Mouse (Mus musculus) MEL (cell line): Measurements from ENCODE around the gene Ciao2a. TPM values are rescaled to one million over a fixed set of nuclear protein-coding genes. Genes with fewer than 3 reads are reported as not detected.

Source experiments
- DNase-seq: peaks from one replicate; pipeline ENCODE4 v3.0.0; 2011; ENCODE audit warnings: low read depth, low spot score
- H3K27ac ChIP-seq: 2 replicates; pipeline ENCODE4 v1.5.1; 2012; ENCODE audit warnings: low read depth, mild to moderate bottlenecking, control low read depth, low read length, moderate library complexity; ENCODE audit not compliant: control insufficient read depth
- H3K27me3 ChIP-seq, 2 experiments: fragments of 150-350 bp in 1 of 2; sonication (generic) in 1 of 2; 2 replicates each; pipeline ENCODE4 v1.6.1; 2012; ENCODE audit warnings: low read length in 2 of 2, mild to moderate bottlenecking in 2 of 2, improper control_type of control experiment in 1 of 2, moderate library complexity in 1 of 2; ENCODE audit not compliant: insufficient read depth in 2 of 2, control insufficient read depth in 1 of 2
- H3K36me3 ChIP-seq, 2 experiments: 2 replicates each; pipeline ENCODE4 v1.6.1; 2012 to 2014; ENCODE audit warnings: low read length in 2 of 2, improper control_type of control experiment in 1 of 2, inconsistent platforms in 1 of 2, mild to moderate bottlenecking in 1 of 2; ENCODE audit not compliant: insufficient read depth in 2 of 2, control insufficient read depth in 1 of 2
- H3K4me1 ChIP-seq, 2 experiments: fragments of 150-350 bp in 1 of 2; sonication (generic) in 1 of 2; 2 replicates each; pipeline ENCODE4 v1.6.1; 2012; ENCODE audit warnings: low read length in 2 of 2, improper control_type of control experiment in 1 of 2, mild to moderate bottlenecking in 1 of 2; ENCODE audit not compliant: insufficient read depth in 2 of 2, control insufficient read depth in 1 of 2
- H3K4me3 ChIP-seq, 2 experiments: fragments of 150-350 bp in 1 of 2; sonication (generic) in 1 of 2; 2 replicates each; pipeline ENCODE4 v1.5.1; 2012; ENCODE audit warnings: low read depth in 2 of 2, low read length in 2 of 2, mild to moderate bottlenecking in 2 of 2, moderate library complexity in 2 of 2, control low read depth in 1 of 2, improper control_type of control experiment in 1 of 2; ENCODE audit not compliant: control insufficient read depth in 1 of 2, insufficient read depth in 1 of 2
- H3K79me2 ChIP-seq: 2 replicates; pipeline ENCODE4 v1.6.1; 2012; ENCODE audit warnings: mild to moderate bottlenecking, low read length, moderate library complexity; ENCODE audit not compliant: control insufficient read depth, poor library complexity, insufficient read depth
- H3K9ac ChIP-seq: 2 replicates; pipeline ENCODE4 v1.6.1; 2012; ENCODE audit warnings: low read depth, mild to moderate bottlenecking, control low read depth, low read length, moderate library complexity; ENCODE audit not compliant: control insufficient read depth, poor library complexity, severe bottlenecking
- H3K9me3 ChIP-seq: fragments of 150-350 bp; sonication (generic); replicated peaks from 2 replicates; pipeline ENCODE4 v1.6.1; 2012; ENCODE audit warnings: mild to moderate bottlenecking, low read length, improper control_type of control experiment, moderate library complexity; ENCODE audit not compliant: insufficient read depth
- BHLHE40 ChIP-seq: IDR thresholded peaks from 2 replicates; pipeline ENCODE4 v1.6.1; 2012; ENCODE audit warnings: low read depth, mild to moderate bottlenecking, inconsistent platforms, low read length, improper control_type of control experiment, borderline replicate concordance
- CHD2 ChIP-seq: IDR thresholded peaks from 2 replicates; pipeline ENCODE4 v1.6.1; 2011; ENCODE audit warnings: low read length, improper control_type of control experiment
- E2F4 ChIP-seq: IDR thresholded peaks from 2 replicates; pipeline ENCODE4 v1.6.1; 2011; ENCODE audit warnings: low read depth, low read length, improper control_type of control experiment, borderline replicate concordance
- ETS1 ChIP-seq: IDR thresholded peaks from 2 replicates; pipeline ENCODE4 v1.6.1; 2012; ENCODE audit warnings: low read depth, mild to moderate bottlenecking, inconsistent platforms, low read length, improper control_type of control experiment, moderate library complexity
- GABPA ChIP-seq: IDR thresholded peaks from 2 replicates; pipeline ENCODE4 v1.6.1; 2012; ENCODE audit warnings: low read depth, mild to moderate bottlenecking, inconsistent platforms, low read length, improper control_type of control experiment, moderate library complexity
- GATA1 ChIP-seq: IDR thresholded peaks from 2 replicates; pipeline ENCODE4 v1.6.1; 2011; ENCODE audit warnings: low read depth, low read length, improper control_type of control experiment
- HCFC1 ChIP-seq: IDR thresholded peaks from 2 replicates; pipeline ENCODE4 v1.6.1; 2012; ENCODE audit warnings: low read depth, mild to moderate bottlenecking, inconsistent platforms, low read length, improper control_type of control experiment, moderate library complexity
- KAT2A ChIP-seq: conservative IDR thresholded peaks from 2 replicates; pipeline ENCODE4 v1.6.1; 2012; ENCODE audit warnings: low read depth, low read length, improper control_type of control experiment, inconsistent platforms
- MAZ ChIP-seq: IDR thresholded peaks from 2 replicates; pipeline ENCODE4 v1.6.1; 2012; ENCODE audit warnings: low read depth, mild to moderate bottlenecking, inconsistent platforms, low read length, improper control_type of control experiment
- MXI1 ChIP-seq: IDR thresholded peaks from 2 replicates; pipeline ENCODE4 v1.6.1; 2011; ENCODE audit warnings: mild to moderate bottlenecking, low read depth, low read length, improper control_type of control experiment
- MYB ChIP-seq: IDR thresholded peaks from 2 replicates; pipeline ENCODE4 v1.6.1; 2011; ENCODE audit warnings: mild to moderate bottlenecking, low read depth, low read length, improper control_type of control experiment
- MYC ChIP-seq: IDR thresholded peaks from 2 replicates; pipeline ENCODE4 v1.6.1; 2011; ENCODE audit warnings: low read depth, mild to moderate bottlenecking, low read length, improper control_type of control experiment, moderate library complexity
- NRF1 ChIP-seq: IDR thresholded peaks from 2 replicates; pipeline ENCODE4 v1.6.1; 2014; ENCODE audit warnings: low read depth, mild to moderate bottlenecking, inconsistent platforms, low read length, improper control_type of control experiment, moderate library complexity; ENCODE audit not compliant: poor library complexity, insufficient read depth, severe bottlenecking
- POLR2A ChIP-seq, 2 experiments: IDR thresholded peaks; 2 replicates each; pipeline ENCODE4 v1.6.1; 2011 to 2012; ENCODE audit warnings: low read length in 2 of 2, mild to moderate bottlenecking in 2 of 2, control low read depth in 1 of 2, improper control_type of control experiment in 1 of 2, low read depth in 1 of 2, moderate library complexity in 1 of 2; ENCODE audit not compliant: control insufficient read depth in 1 of 2, insufficient read depth in 1 of 2, poor library complexity in 1 of 2
- RAD21 ChIP-seq: IDR thresholded peaks from 2 replicates; pipeline ENCODE4 v1.6.1; 2011; ENCODE audit warnings: mild to moderate bottlenecking, low read depth, low read length, improper control_type of control experiment
- RCOR1 ChIP-seq: IDR thresholded peaks from 2 replicates; pipeline ENCODE4 v1.6.1; 2012; ENCODE audit warnings: low read depth, mild to moderate bottlenecking, inconsistent platforms, low read length, improper control_type of control experiment
- SMC3 ChIP-seq: IDR thresholded peaks from 2 replicates; pipeline ENCODE4 v1.6.1; 2011; ENCODE audit warnings: low read depth, low read length, improper control_type of control experiment
- TBP ChIP-seq: IDR thresholded peaks from 2 replicates; pipeline ENCODE4 v1.8.0; 2011; ENCODE audit warnings: low read depth, low read length, improper control_type of control experiment
- TCF12 ChIP-seq: IDR thresholded peaks from 2 replicates; pipeline ENCODE4 v1.6.1; 2014; ENCODE audit warnings: low read depth, mild to moderate bottlenecking, inconsistent platforms, low read length, improper control_type of control experiment, moderate library complexity
- USF2 ChIP-seq, 2 experiments: IDR thresholded peaks; 2 replicates each; pipeline ENCODE4 v1.6.1; 2011 to 2012; ENCODE audit warnings: improper control_type of control experiment in 2 of 2, low read length in 2 of 2, borderline replicate concordance in 1 of 2, inconsistent platforms in 1 of 2, low read depth in 1 of 2, mild to moderate bottlenecking in 1 of 2; ENCODE audit not compliant: insufficient read depth in 1 of 2
- ZC3H11A ChIP-seq: IDR thresholded peaks from 2 replicates; pipeline ENCODE4 v1.6.1; 2012; ENCODE audit warnings: low read depth, mild to moderate bottlenecking, inconsistent platforms, low read length, improper control_type of control experiment
- ZKSCAN1 ChIP-seq: IDR thresholded peaks from 2 replicates; pipeline ENCODE4 v1.6.1; 2012; ENCODE audit warnings: low read depth, mild to moderate bottlenecking, inconsistent platforms, low read length, improper control_type of control experiment, moderate library complexity
- ZMIZ1 ChIP-seq: IDR thresholded peaks from 2 replicates; pipeline ENCODE4 v1.6.1; 2012; ENCODE audit warnings: low read depth, mild to moderate bottlenecking, inconsistent platforms, low read length, improper control_type of control experiment, moderate library complexity
- polyA plus RNA-seq, 2 experiments: library from polyadenylated mRNA; stranded (reverse) in 1 of 2; unstranded in 1 of 2; fragments of >175 nt in 1 of 2; fragments of >200 nt in 1 of 2; gene quantifications; 2 replicates each; pipeline versions ENCODE4 v1.2.1 to v1.2.4; 2012; ENCODE audit warnings: low replicate concordance in 2 of 2, low read depth in 1 of 2; ENCODE audit not compliant: insufficient read length in 2 of 2, insufficient read depth in 1 of 2, missing spikeins in 1 of 2
- total RNA-seq: library from RNA; depleted of rRNA; stranded (reverse); fragments of 300-350 nt; gene quantifications from 2 replicates; pipeline ENCODE4 v1.2.3, GENCODE M21; 2012

The Ciao2a gene
- total and polyA plus RNA-seq, 3 experiments, result 88.1 to 121 TPM; not detected in 1

DNA sequence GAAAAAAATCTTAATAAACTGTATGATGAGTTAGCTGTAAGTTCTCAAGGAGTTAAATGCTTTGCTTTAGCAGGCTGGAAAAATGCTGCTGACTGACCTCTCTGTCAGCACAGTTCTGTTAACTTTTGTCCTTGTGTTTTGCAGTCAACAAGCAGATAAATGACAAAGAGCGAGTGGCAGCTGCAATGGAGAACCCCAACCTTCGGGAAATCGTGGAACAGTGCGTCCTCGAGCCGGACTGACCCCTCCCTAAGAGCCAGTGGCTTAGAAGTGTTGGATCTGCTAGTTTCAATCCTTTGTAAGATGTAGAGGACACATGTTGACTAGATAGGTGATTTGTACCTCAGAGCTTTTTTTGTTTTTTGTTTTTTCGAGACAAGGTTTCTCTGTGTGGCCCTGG, 11.8 kb downstream of the Ciao2a start:
- no peak for DNase-seq
- no peaks in the 10 kb centered on the region for H3K79me2 ChIP-seq
- TF ChIP-seq MAZ (no peak), ZKSCAN1 (no peak), USF2 (IDR thresholded peaks at IDR 0.05; ENCODE audit: borderline replicate concordance in 1 of 2, insufficient read depth in 1 of 2, low read depth in 1 of 2, low read length in 2 of 2) (no peak), CHD2 (no peak), BHLHE40 (no peak), NRF1 (no peak), ETS1 (no peak), GABPA (no peak), MXI1 (no peak), ZMIZ1 (no peak), GATA1 (no peak), RAD21 (no peak), E2F4 (no peak), TCF12 (no peak), RCOR1 (no peak), HCFC1 (no peak), MYC (no peak), POLR2A (IDR thresholded peaks at IDR 0.05; ENCODE audit: control insufficient read depth in 1 of 2, insufficient read depth in 1 of 2, low read depth in 1 of 2, low read length in 2 of 2, poor library complexity in 1 of 2) (no peak)
- no peaks in the 10 kb centered on the region for H3K9me3 ChIP-seq
- H3K4me3 ChIP-seq, result no peak overlapping the region
- H3K27me3 ChIP-seq, result no peaks in the 10 kb centered on the region
- H3K36me3 ChIP-seq, result peaks cover 0 to 21% of the 10 kb centered on the region in 2 experiments; a peak in 2 of 4 replicates
- no peak overlapping the region for H3K9ac ChIP-seq
- no peak overlapping the region for H3K27ac ChIP-seq
- no peaks in the 10 kb centered on the region for H3K4me1 ChIP-seq

DNA sequence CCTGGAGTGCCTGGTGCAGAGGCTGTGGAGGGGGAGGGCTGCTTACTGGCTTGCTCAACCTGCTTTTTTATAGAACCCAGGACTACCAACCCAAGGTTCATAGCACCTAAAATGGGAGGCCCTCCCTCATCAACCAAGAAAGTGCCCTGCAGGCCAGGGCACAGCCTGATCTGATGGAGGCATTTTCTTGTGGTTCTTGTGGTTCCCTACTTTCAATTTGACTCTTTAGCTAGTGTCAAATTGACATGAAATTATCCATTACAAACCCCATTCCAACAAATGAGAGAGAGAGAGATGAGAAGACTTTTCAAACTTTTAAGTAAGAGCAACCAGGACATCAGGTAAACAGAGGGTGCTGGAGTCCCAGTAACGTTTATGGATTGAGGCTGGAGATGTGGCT, 15.9 kb downstream of the Ciao2a start:
- H3K4me3 ChIP-seq, result no peak overlapping the region
- no peaks in the 10 kb centered on the region for H3K27me3 ChIP-seq
- H3K4me1 ChIP-seq, result no peaks in the 10 kb centered on the region
- TF ChIP-seq MYB (no peak), SMC3 (no peak), KAT2A (no peak), GATA1 (no peak), TBP (no peak), ZC3H11A (no peak), HCFC1 (no peak)
- no peaks in the 10 kb centered on the region for H3K9me3 ChIP-seq
- H3K36me3 ChIP-seq, result peaks cover 0 to 8% of the 10 kb centered on the region in 2 experiments; a peak in 2 of 4 replicates
- no peaks in the 10 kb centered on the region for H3K79me2 ChIP-seq
- DNase-seq, result no peak
- no peak overlapping the region for H3K27ac ChIP-seq
- no peak overlapping the region for H3K9ac ChIP-seq
